Mouse (Mus musculus): Measurements from ENCODE around the gene Gm37240. TPM values are rescaled to one million over a fixed set of nuclear protein-coding genes. Genes with fewer than 3 reads are reported as not detected.

Gm37240 gene
- polyA plus RNA-seq, 1 experiment from 2014 or later, result 0.48 TPM

GRCm38 (mm10) chr3:85599526-85599925, 287.8 kb downstream of the Gm37240 start:
- H3K4me2 ChIP-seq, result no peak overlapping the region
- no peak overlapping the region for H3K27ac ChIP-seq
- H3K36me3 ChIP-seq (ENCODE audit: poor library complexity, severe bottlenecking), result no peaks in the 10 kb centered on the region
- ATAC-seq, result no peak
- WGBS, result 92% methylated on average over 3 of the region's 3 CpGs
- no peaks in the 10 kb centered on the region for H3K9me3 ChIP-seq (replicated peaks)
- H3K9ac ChIP-seq, result no peak overlapping the region
- H3K27me3 ChIP-seq, result no peaks in the 10 kb centered on the region
- peaks cover 29% of the 10 kb centered on the region for H3K4me1 ChIP-seq
- H3K4me3 ChIP-seq, result no peak overlapping the region

- H3K4me1 ChIP-seq, result no peaks in the 10 kb centered on the region
- H3K27ac ChIP-seq, result no peak overlapping the region
- no peaks in the 10 kb centered on the region for H3K9me3 ChIP-seq (replicated peaks)
- no peak overlapping the region for H3K4me3 ChIP-seq
- no peaks in the 10 kb centered on the region for H3K36me3 ChIP-seq (ENCODE audit: poor library complexity, severe bottlenecking)
- no peaks in the 10 kb centered on the region for H3K27me3 ChIP-seq
- ATAC-seq, result no peak
- WGBS, result 85% methylated on average over 3 of the region's 3 CpGs
- no peak overlapping the region for H3K9ac ChIP-seq
- H3K4me2 ChIP-seq, result no peak overlapping the region
These were observed 292.9 kb downstream of the Gm37240 start for GRCm38 (mm10) chr3:85594452-85594851.

- H3K9ac ChIP-seq, result no peak overlapping the region
- H3K4me3 ChIP-seq, result no peak overlapping the region
- no peaks in the 10 kb centered on the region for H3K9me3 ChIP-seq (replicated peaks)
- no peak for ATAC-seq
- H3K4me2 ChIP-seq, result no peak overlapping the region
- no peak overlapping the region for H3K27ac ChIP-seq
- H3K27me3 ChIP-seq, result no peaks in the 10 kb centered on the region
- no peaks in the 10 kb centered on the region for H3K4me1 ChIP-seq
- 92% methylated on average over 5 of the region's 5 CpGs for WGBS
- no peaks in the 10 kb centered on the region for H3K36me3 ChIP-seq (ENCODE audit: poor library complexity, severe bottlenecking)
These were observed 294.6 kb downstream of the Gm37240 start for GRCm38 (mm10) chr3:85592640-85593252.

- ATAC-seq, result no peak
- H3K4me2 ChIP-seq, result no peak overlapping the region
- no peaks in the 10 kb centered on the region for H3K27me3 ChIP-seq
- no peaks in the 10 kb centered on the region for H3K4me1 ChIP-seq
- H3K9me3 ChIP-seq (replicated peaks), result no peaks in the 10 kb centered on the region
- no peak overlapping the region for H3K27ac ChIP-seq
- no peaks in the 10 kb centered on the region for H3K36me3 ChIP-seq (ENCODE audit: poor library complexity, severe bottlenecking)
- no peak overlapping the region for H3K4me3 ChIP-seq
- no peak overlapping the region for H3K9ac ChIP-seq
- 86% methylated on average over 4 of the region's 4 CpGs for WGBS
These were observed 295.3 kb downstream of the Gm37240 start for GRCm38 (mm10) chr3:85592067-85592466.

GRCm38 (mm10) chr3:85590090-85590754, 297.1 kb downstream of the Gm37240 start:
- no peaks in the 10 kb centered on the region for H3K9me3 ChIP-seq (replicated peaks)
- H3K4me1 ChIP-seq, result no peaks in the 10 kb centered on the region
- H3K4me2 ChIP-seq, result no peak overlapping the region
- H3K36me3 ChIP-seq (ENCODE audit: poor library complexity, severe bottlenecking), result no peaks in the 10 kb centered on the region
- WGBS, result 85% methylated on average over 3 of the region's 3 CpGs
- no peak overlapping the region for H3K27ac ChIP-seq
- no peak overlapping the region for H3K4me3 ChIP-seq
- no peaks in the 10 kb centered on the region for H3K27me3 ChIP-seq
- no peak overlapping the region for H3K9ac ChIP-seq
- ATAC-seq, result no peak

GRCm38 (mm10) chr3:85588701-85589100, 298.6 kb downstream of the Gm37240 start:
- no peak for ATAC-seq
- Histone ChIP-seq H3K4me2 (no peak overlapping the region), H3K36me3 (ENCODE audit: poor library complexity, severe bottlenecking) (no peaks in the 10 kb centered on the region), H3K27ac (no peak overlapping the region), H3K4me3 (no peak overlapping the region), H3K4me1 (no peaks in the 10 kb centered on the region), H3K9ac (no peak overlapping the region), H3K9me3 (replicated peaks) (no peaks in the 10 kb centered on the region), H3K27me3 (no peaks in the 10 kb centered on the region)
- WGBS, result 81% methylated on average over 2 of the region's 2 CpGs

GRCm38 (mm10) chr3:85584966-85585365, 302.4 kb downstream of the Gm37240 start:
- H3K27me3 ChIP-seq, result no peaks in the 10 kb centered on the region
- H3K4me3 ChIP-seq, result no peak overlapping the region
- no peak overlapping the region for H3K4me2 ChIP-seq
- H3K4me1 ChIP-seq, result no peaks in the 10 kb centered on the region
- no peaks in the 10 kb centered on the region for H3K36me3 ChIP-seq (ENCODE audit: poor library complexity, severe bottlenecking)
- no peak overlapping the region for H3K27ac ChIP-seq
- no peak overlapping the region for H3K9ac ChIP-seq
- no peak for ATAC-seq
- WGBS, result 88% methylated on average over 4 of the region's 4 CpGs
- no peaks in the 10 kb centered on the region for H3K9me3 ChIP-seq (replicated peaks)

GRCm38 (mm10) chr3:85583194-85583593, 304.1 kb downstream of the Gm37240 start:
- no peaks in the 10 kb centered on the region for H3K27me3 ChIP-seq
- no peak overlapping the region for H3K4me2 ChIP-seq
- no peaks in the 10 kb centered on the region for H3K4me1 ChIP-seq
- H3K27ac ChIP-seq, result no peak overlapping the region
- H3K9me3 ChIP-seq (replicated peaks), result no peaks in the 10 kb centered on the region
- H3K9ac ChIP-seq, result no peak overlapping the region
- H3K36me3 ChIP-seq (ENCODE audit: poor library complexity, severe bottlenecking), result no peaks in the 10 kb centered on the region
- no peak for ATAC-seq
- H3K4me3 ChIP-seq, result no peak overlapping the region
- WGBS, result 91% methylated on average over 5 of the region's 5 CpGs

GRCm38 (mm10) chr3:85582726-85583125, 304.6 kb downstream of the Gm37240 start:
- Histone ChIP-seq H3K27me3 (no peaks in the 10 kb centered on the region), H3K36me3 (ENCODE audit: poor library complexity, severe bottlenecking) (no peaks in the 10 kb centered on the region), H3K27ac (no peak overlapping the region), H3K4me3 (no peak overlapping the region), H3K9ac (no peak overlapping the region), H3K9me3 (replicated peaks) (no peaks in the 10 kb centered on the region), H3K4me2 (no peak overlapping the region), H3K4me1 (no peaks in the 10 kb centered on the region)
- no peak for ATAC-seq
- 82% methylated on average over 2 of the region's 2 CpGs for WGBS

- peak within 1 kb of the TSS; percentile 75 for H3K4me3 ChIP-seq
- peak within 1 kb of the TSS; percentile 83 for H3K4me2 ChIP-seq
- H3K36me3 ChIP-seq (ENCODE audit: poor library complexity, severe bottlenecking), result no peaks in the 10 kb centered on the region
- H3K9ac ChIP-seq, result peak within 1 kb of the TSS; percentile 79
- WGBS, result 3% methylated on average over 41 of the region's 41 CpGs
- H3K27ac ChIP-seq, result peak within 1 kb of the TSS; percentile 65
- H3K27me3 ChIP-seq, result no peaks in the 10 kb centered on the region
- ATAC-seq, result peak; percentile 99
- no peaks in the 10 kb centered on the region for H3K9me3 ChIP-seq (replicated peaks)
- peaks cover 4% of the 10 kb centered on the region; the same call in 1 of the 2 replicates for H3K4me1 ChIP-seq
These were observed 313.2 kb downstream of the Gm37240 start, which contains the start of gene Gatb for GRCm38 (mm10) chr3:85573864-85574830. Gatb (plus strand) TSS chr3:85574119.

GRCm38 (mm10) chr3:85573216-85573863, 314.0 kb downstream of the Gm37240 start:
- H3K27ac ChIP-seq, result no peak overlapping the region
- no peak overlapping the region for H3K9ac ChIP-seq
- no peak for ATAC-seq
- peak overlapping the region; percentile 75 for H3K4me3 ChIP-seq
- 22% methylated on average over 6 of the region's 6 CpGs for WGBS
- H3K4me1 ChIP-seq, result peaks cover 4% of the 10 kb centered on the region; the same call in 1 of the 2 replicates
- peak overlapping the region; percentile 83 for H3K4me2 ChIP-seq
- no peaks in the 10 kb centered on the region for H3K36me3 ChIP-seq (ENCODE audit: poor library complexity, severe bottlenecking)
- H3K9me3 ChIP-seq (replicated peaks), result no peaks in the 10 kb centered on the region
- no peaks in the 10 kb centered on the region for H3K27me3 ChIP-seq
